Mouse (Mus musculus): Measurements from ENCODE around the gene Scimp.

GRCm38 (mm10) chr11:70812365-70812764, at the start of gene Scimp:
- TF ChIP-seq CTCF (IDR thresholded peaks at IDR 0.05; ENCODE audit: borderline replicate concordance, insufficient read depth, low read length): no peak
- TF ChIP-seq POLR2A (IDR thresholded peaks at IDR 0.05; ENCODE audit: low read depth, low read length): no peak

Measured in embryonic fibroblast, embryonic 13.5 days (primary cell).